Mouse (Mus musculus): ENCODE measurements at regions not wholly inside any gene's neighbourhood (a gene's known extent, or its start where the extent isn't known, plus 50 kb on each side); places are given as distances from the start of the nearest gene placed in this dataset.

GRCm38 (mm10) chr7:35988449-35989109, 185.8 kb upstream of the Zfp507 start:
- Histone ChIP-seq H3K4me1 (peaks cover 35% of the 10 kb centered on the region), H3K9me3 (replicated peaks) (no peaks in the 10 kb centered on the region), H3K27me3 (ENCODE audit: low read depth, poor library complexity, severe bottlenecking) (no peaks in the 10 kb centered on the region), H3K27ac (peak overlapping the region; percentile 73), H3K36me3 (no peaks in the 10 kb centered on the region), H3K4me3 (no peak overlapping the region)
- no peak for DNase-seq (ENCODE audit: low spot score)
- WGBS: 69% methylated on average over 13 of the region's 13 CpGs

GRCm38 (mm10) chr7:35977986-35978385, 175.2 kb upstream of the Zfp507 start:
- H3K9me3 ChIP-seq (replicated peaks): no peaks in the 10 kb centered on the region
- no peak for DNase-seq (ENCODE audit: low spot score)
- H3K36me3 ChIP-seq: no peaks in the 10 kb centered on the region
- no peaks in the 10 kb centered on the region for H3K4me1 ChIP-seq
- 89% methylated on average over 9 of the region's 9 CpGs for WGBS
- no peak overlapping the region for H3K4me3 ChIP-seq
- no peaks in the 10 kb centered on the region for H3K27me3 ChIP-seq (ENCODE audit: low read depth, poor library complexity, severe bottlenecking)
- H3K27ac ChIP-seq: no peak overlapping the region

- Histone ChIP-seq H3K27me3 (ENCODE audit: low read depth, poor library complexity, severe bottlenecking) (no peaks in the 10 kb centered on the region), H3K4me3 (no peak overlapping the region), H3K27ac (no peak overlapping the region), H3K36me3 (no peaks in the 10 kb centered on the region), H3K4me1 (peaks cover 19% of the 10 kb centered on the region), H3K9me3 (replicated peaks) (no peaks in the 10 kb centered on the region)
- no peak for DNase-seq (ENCODE audit: low spot score)
- WGBS: 42% methylated on average over 5 of the region's 5 CpGs
These were observed 155.9 kb upstream of the Zfp507 start for GRCm38 (mm10) chr7:35958731-35959130.

- no peak overlapping the region for H3K27ac ChIP-seq
- H3K9me3 ChIP-seq (replicated peaks): no peaks in the 10 kb centered on the region
- peaks cover 19% of the 10 kb centered on the region for H3K4me1 ChIP-seq
- H3K27me3 ChIP-seq (ENCODE audit: low read depth, poor library complexity, severe bottlenecking): no peaks in the 10 kb centered on the region
- WGBS: 50% methylated on average over 2 of the region's 2 CpGs
- H3K36me3 ChIP-seq: no peaks in the 10 kb centered on the region
- no peak overlapping the region for H3K4me3 ChIP-seq
- DNase-seq (ENCODE audit: low spot score): no peak
These were observed 155.2 kb upstream of the Zfp507 start for GRCm38 (mm10) chr7:35958052-35958451.

DNA sequence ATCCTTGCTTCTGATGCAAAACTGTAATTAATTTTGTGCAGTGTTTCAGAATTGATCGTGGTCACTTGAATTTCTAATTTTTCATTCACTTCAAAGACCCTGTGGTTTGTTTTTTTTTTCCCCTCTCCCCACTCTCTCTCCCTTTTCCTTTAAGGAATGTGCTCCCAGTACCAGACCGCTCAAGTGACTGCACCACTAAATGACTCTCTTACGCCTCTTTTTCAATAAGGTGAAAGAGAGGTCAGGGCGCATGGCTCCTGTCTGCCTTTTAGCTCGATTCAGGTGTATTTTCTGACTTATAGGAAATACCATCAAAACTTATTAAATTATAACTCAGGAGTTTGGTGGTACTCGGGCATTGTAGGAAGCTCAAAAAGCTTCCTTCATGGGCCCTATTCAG, 146.0 kb upstream of the Zfp507 start:
- no peaks in the 10 kb centered on the region for H3K9me3 ChIP-seq (replicated peaks)
- H3K27ac ChIP-seq: no peak overlapping the region
- no peak for DNase-seq (ENCODE audit: low spot score)
- peaks cover 18% of the 10 kb centered on the region for H3K4me1 ChIP-seq
- peak overlapping the region; percentile 35 for H3K4me3 ChIP-seq
- WGBS: 11% methylated on average over 6 of the region's 6 CpGs
- H3K27me3 ChIP-seq (ENCODE audit: low read depth, poor library complexity, severe bottlenecking): no peaks in the 10 kb centered on the region
- H3K36me3 ChIP-seq: no peaks in the 10 kb centered on the region

DNA sequence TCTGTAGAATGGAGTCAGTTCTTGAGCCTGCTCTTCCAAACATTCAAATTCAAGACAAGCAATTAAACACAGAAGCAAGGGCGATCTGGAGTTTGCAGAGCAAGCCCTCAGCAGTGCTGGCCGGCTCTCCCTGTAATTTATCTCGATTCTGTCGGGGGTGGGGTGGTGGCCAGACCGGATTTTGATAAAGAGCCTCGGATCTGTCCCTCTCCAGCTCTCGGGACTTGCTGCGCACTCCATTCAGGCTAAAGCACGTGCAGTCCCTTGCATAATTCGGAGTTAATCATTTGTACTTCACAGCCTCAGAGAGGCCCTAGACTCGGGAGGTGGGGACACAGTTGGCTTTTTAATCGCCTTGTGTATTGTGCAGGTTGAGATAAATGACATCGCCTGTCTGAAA, 145.6 kb upstream of the Zfp507 start:
- Histone ChIP-seq H3K4me1 (peaks cover 18% of the 10 kb centered on the region), H3K9me3 (replicated peaks) (no peaks in the 10 kb centered on the region), H3K4me3 (peak overlapping the region; percentile 35), H3K36me3 (no peaks in the 10 kb centered on the region), H3K27ac (peak overlapping the region; percentile 56), H3K27me3 (ENCODE audit: low read depth, poor library complexity, severe bottlenecking) (no peaks in the 10 kb centered on the region)
- DNase-seq (ENCODE audit: low spot score): peak; percentile 42
- WGBS: 3% methylated on average over 13 of the region's 13 CpGs

DNA sequence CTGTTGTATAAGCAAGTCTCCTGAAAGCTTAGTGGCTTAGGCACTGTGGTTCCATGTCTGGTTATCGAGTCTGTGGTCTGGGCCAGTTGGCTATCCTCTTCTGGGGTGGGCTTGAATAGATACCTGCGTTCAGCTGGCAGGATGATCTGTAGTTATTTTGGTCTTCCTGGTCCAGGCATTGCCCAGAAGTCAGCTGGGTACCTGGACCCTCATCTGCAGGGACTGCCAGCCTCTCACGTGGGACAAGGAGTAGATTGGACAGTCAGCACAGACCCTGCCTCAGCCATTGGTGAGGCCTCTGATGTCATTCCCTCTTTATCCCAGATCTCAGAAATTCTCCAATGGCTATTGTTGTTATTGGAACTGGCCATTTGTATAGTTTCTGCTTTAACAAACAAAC, 138.3 kb upstream of the Zfp507 start:
- Histone ChIP-seq H3K27ac (no peak overlapping the region), H3K4me1 (0 out of 2 replicates have a peak, but pooled peaks cover 5% of the 10 kb centered on the region), H3K4me3 (no peak overlapping the region), H3K36me3 (no peaks in the 10 kb centered on the region), H3K9me3 (replicated peaks) (no peaks in the 10 kb centered on the region), H3K27me3 (ENCODE audit: low read depth, poor library complexity, severe bottlenecking) (no peaks in the 10 kb centered on the region)
- no peak for DNase-seq (ENCODE audit: low spot score)
- WGBS: 90% methylated on average over 3 of the region's 3 CpGs

DNA sequence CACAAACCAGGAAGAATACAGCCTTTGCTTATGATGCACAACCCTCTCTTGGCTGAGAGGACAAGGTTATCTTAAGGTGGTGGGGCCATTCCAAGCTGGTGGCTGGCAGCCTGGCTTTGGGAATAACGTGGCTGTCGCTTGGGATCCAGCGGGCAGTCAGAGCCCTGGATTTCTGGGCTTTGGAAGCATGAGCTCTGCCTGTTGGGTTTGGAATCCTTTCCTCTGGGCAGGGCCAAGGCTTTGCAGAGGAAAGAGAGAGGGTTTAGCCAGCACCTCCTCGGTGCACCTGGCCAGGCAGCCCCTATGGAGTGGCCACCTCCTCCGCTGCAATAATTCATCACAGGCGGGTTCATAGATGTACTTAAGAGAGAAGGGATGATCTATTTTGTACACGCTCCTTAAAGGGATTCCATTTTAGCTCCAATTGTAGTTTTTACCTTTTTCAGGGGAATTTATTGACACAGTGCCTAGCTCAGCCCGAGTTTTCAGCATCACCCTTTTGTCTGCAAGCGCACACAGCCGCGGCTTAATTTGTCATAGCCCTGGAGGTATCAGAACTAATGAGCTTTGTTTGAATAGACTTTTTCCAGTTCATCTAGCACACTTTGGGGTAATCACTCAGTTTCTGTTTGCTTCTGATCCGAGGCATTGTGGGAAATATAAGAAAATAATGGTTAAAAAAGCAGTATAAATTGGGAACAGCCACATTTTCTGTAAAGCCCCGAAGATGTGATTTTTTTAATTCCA, 135.5 kb upstream of the Zfp507 start:
- no peak overlapping the region for H3K27ac ChIP-seq
- H3K4me1 ChIP-seq: 0 out of 2 replicates have a peak, but pooled peaks cover 5% of the 10 kb centered on the region
- H3K36me3 ChIP-seq: no peaks in the 10 kb centered on the region
- H3K4me3 ChIP-seq: no peak overlapping the region
- H3K27me3 ChIP-seq (ENCODE audit: low read depth, poor library complexity, severe bottlenecking): no peaks in the 10 kb centered on the region
- 83% methylated on average over 13 of the region's 13 CpGs for WGBS
- no peak for DNase-seq (ENCODE audit: low spot score)
- H3K9me3 ChIP-seq (replicated peaks): no peaks in the 10 kb centered on the region

DNA sequence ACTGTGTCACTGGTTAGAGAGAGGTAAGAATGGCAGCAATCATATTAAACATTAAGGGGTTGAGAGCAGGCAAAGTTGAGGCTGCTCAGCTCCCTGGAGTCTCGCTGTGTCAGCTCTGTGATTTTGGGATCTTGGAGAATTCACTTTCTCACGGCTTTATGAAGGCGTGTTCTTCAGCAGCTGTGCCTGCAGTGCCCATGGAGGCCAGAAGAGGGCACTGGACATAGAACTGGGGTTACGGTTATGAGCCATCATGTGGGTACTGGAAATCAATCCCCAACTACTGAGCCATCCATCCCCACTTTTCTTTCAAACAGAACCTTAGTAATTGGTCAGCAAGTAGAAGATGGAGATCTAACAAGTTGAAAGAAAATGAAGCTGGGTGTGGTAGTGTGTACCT, 123.9 kb upstream of the Zfp507 start:
- no peak overlapping the region for H3K27ac ChIP-seq
- H3K36me3 ChIP-seq: no peaks in the 10 kb centered on the region
- no peak for DNase-seq (ENCODE audit: low spot score)
- WGBS: 88% methylated on average over 4 of the region's 4 CpGs
- H3K4me3 ChIP-seq: no peak overlapping the region
- no peaks in the 10 kb centered on the region for H3K9me3 ChIP-seq (replicated peaks)
- peaks cover 23% of the 10 kb centered on the region for H3K27me3 ChIP-seq (ENCODE audit: low read depth, poor library complexity, severe bottlenecking)
- peaks cover 9% of the 10 kb centered on the region for H3K4me1 ChIP-seq

- no peaks in the 10 kb centered on the region for H3K36me3 ChIP-seq
- peaks cover 20% of the 10 kb centered on the region for H3K4me1 ChIP-seq
- peaks cover 34% of the 10 kb centered on the region for H3K27me3 ChIP-seq (ENCODE audit: low read depth, poor library complexity, severe bottlenecking)
- 31% methylated on average over 9 of the region's 9 CpGs for WGBS
- H3K27ac ChIP-seq: no peak overlapping the region
- H3K9me3 ChIP-seq (replicated peaks): no peaks in the 10 kb centered on the region
- H3K4me3 ChIP-seq: 0 out of 2 replicates have a peak overlapping the region, but pooled peaks have one; percentile 17
- no peak for DNase-seq (ENCODE audit: low spot score)
These were observed 119.8 kb upstream of the Zfp507 start for GRCm38 (mm10) chr7:35922582-35922981.

DNA sequence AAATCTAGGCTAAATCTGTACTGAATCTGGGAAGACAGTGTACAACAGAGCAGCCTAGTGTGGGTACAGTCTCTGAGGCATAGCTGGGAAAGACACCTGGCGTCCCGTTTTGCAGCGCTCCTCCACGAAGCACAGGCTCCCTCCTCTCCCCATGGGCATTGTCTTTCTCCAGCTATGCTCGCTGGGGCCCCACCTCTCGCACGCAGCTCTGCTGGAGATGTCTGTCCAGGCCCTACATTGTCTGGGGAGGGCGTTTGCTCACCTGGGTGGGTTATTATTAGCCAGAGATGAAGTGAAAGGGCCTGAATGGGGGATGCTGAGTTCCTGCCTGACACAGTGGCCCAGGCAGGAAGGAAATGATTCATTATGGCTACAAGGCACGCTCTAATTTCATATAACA, 118.1 kb upstream of the Zfp507 start:
- H3K9me3 ChIP-seq (replicated peaks): no peaks in the 10 kb centered on the region
- no peak overlapping the region for H3K27ac ChIP-seq
- no peak overlapping the region for H3K4me3 ChIP-seq
- peaks cover 34% of the 10 kb centered on the region for H3K27me3 ChIP-seq (ENCODE audit: low read depth, poor library complexity, severe bottlenecking)
- peaks cover 20% of the 10 kb centered on the region for H3K4me1 ChIP-seq
- no peaks in the 10 kb centered on the region for H3K36me3 ChIP-seq
- no peak for DNase-seq (ENCODE audit: low spot score)
- 48% methylated on average over 9 of the region's 9 CpGs for WGBS

DNA sequence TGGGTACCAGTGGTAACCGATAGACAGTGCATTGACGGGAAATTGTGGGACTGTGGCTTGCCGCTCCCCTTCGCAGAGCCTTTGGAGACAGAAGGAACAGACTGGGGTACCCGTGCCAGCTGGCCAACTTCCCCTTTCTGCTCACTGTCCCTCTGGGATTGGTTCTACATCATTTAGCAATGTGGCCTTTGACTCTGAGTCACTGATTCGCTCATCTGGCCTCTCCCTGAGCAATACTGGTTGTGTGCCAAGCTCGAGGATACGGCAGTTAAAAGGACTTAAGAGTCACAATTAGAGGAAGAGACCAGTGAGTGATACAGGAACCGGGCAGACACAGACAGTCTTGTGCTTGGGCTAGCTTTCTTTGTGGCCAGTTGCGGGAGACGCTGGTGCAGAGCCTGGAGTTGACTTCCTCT, 117.4 kb upstream of the Zfp507 start:
- Histone ChIP-seq H3K36me3 (no peaks in the 10 kb centered on the region), H3K4me3 (no peak overlapping the region), H3K27ac (no peak overlapping the region), H3K9me3 (replicated peaks) (no peaks in the 10 kb centered on the region), H3K27me3 (ENCODE audit: low read depth, poor library complexity, severe bottlenecking) (peaks cover 34% of the 10 kb centered on the region), H3K4me1 (peaks cover 20% of the 10 kb centered on the region)
- 85% methylated on average over 11 of the region's 11 CpGs for WGBS
- DNase-seq (ENCODE audit: low spot score): no peak

DNA sequence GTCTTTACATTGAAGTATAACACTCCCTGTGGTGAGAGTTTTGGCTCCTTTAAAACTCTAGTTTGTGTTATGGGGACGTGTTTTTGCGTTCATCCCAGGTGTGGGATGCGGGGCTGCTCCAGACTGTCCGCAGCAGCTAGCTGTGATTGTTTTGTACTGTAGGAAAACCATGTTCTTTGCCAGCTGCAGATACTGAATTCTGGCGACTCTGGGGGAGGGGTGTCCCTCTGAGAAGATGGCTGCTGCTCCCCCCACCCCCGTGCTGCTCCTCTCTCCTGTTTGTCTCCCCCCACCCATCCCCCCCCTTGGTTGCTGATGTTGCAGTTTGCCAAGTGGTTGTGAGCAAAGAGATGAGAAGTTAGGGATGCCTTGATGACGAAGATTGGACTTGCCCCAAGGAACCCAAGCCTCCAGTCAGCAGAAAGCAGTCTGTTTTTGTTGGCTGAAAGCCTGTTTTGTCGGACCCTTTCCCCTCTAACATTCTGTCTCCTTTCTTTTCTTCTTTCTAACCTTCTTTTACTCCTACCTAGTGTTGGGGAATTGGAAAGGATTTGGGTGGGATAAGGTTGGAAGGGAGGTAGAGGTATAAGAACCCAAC, 107.4 kb upstream of the Zfp507 start:
- peaks cover 6% of the 10 kb centered on the region; the same call in 1 of the 2 replicates for H3K4me1 ChIP-seq
- H3K36me3 ChIP-seq: no peaks in the 10 kb centered on the region
- no peak for DNase-seq (ENCODE audit: low spot score)
- H3K27me3 ChIP-seq (ENCODE audit: low read depth, poor library complexity, severe bottlenecking): 0 out of 2 replicates have a peak, but pooled peaks cover 6% of the 10 kb centered on the region
- no peaks in the 10 kb centered on the region for H3K9me3 ChIP-seq (replicated peaks)
- WGBS: 76% methylated on average over 8 of the region's 8 CpGs
- no peak overlapping the region for H3K4me3 ChIP-seq
- H3K27ac ChIP-seq: no peak overlapping the region
